Mouse (Mus musculus) MEL (cell line): ENCODE results near the gene Ctu2. TPM values are rescaled to one million over a fixed set of nuclear protein-coding genes. Genes with fewer than 3 reads are reported as not detected.
A peak's percentile ranks its signal among the peaks of the same experiment; 100 is the strongest.

ENCODE experiments used
- DNase-seq: peaks from one replicate; pipeline ENCODE4 v3.0.0; 2011; ENCODE audit warnings: low read depth, low spot score
- H3K27ac ChIP-seq: 2 replicates; pipeline ENCODE4 v1.5.1; 2012; ENCODE audit warnings: low read depth, mild to moderate bottlenecking, control low read depth, low read length, moderate library complexity; ENCODE audit not compliant: control insufficient read depth
- H3K27me3 ChIP-seq, 2 experiments: fragments of 150-350 bp in 1 of 2; sonication (generic) in 1 of 2; 2 replicates each; pipeline ENCODE4 v1.6.1; 2012; ENCODE audit warnings: low read length in 2 of 2, mild to moderate bottlenecking in 2 of 2, improper control_type of control experiment in 1 of 2, moderate library complexity in 1 of 2; ENCODE audit not compliant: insufficient read depth in 2 of 2, control insufficient read depth in 1 of 2
- H3K36me3 ChIP-seq, 2 experiments: 2 replicates each; pipeline ENCODE4 v1.6.1; 2012 to 2014; ENCODE audit warnings: low read length in 2 of 2, improper control_type of control experiment in 1 of 2, inconsistent platforms in 1 of 2, mild to moderate bottlenecking in 1 of 2; ENCODE audit not compliant: insufficient read depth in 2 of 2, control insufficient read depth in 1 of 2
- H3K4me1 ChIP-seq, 2 experiments: fragments of 150-350 bp in 1 of 2; sonication (generic) in 1 of 2; 2 replicates each; pipeline ENCODE4 v1.6.1; 2012; ENCODE audit warnings: low read length in 2 of 2, improper control_type of control experiment in 1 of 2, mild to moderate bottlenecking in 1 of 2; ENCODE audit not compliant: insufficient read depth in 2 of 2, control insufficient read depth in 1 of 2
- H3K4me3 ChIP-seq, 2 experiments: fragments of 150-350 bp in 1 of 2; sonication (generic) in 1 of 2; 2 replicates each; pipeline ENCODE4 v1.5.1; 2012; ENCODE audit warnings: low read depth in 2 of 2, low read length in 2 of 2, mild to moderate bottlenecking in 2 of 2, moderate library complexity in 2 of 2, control low read depth in 1 of 2, improper control_type of control experiment in 1 of 2; ENCODE audit not compliant: control insufficient read depth in 1 of 2, insufficient read depth in 1 of 2
- H3K79me2 ChIP-seq: 2 replicates; pipeline ENCODE4 v1.6.1; 2012; ENCODE audit warnings: mild to moderate bottlenecking, low read length, moderate library complexity; ENCODE audit not compliant: control insufficient read depth, poor library complexity, insufficient read depth
- H3K9ac ChIP-seq: 2 replicates; pipeline ENCODE4 v1.6.1; 2012; ENCODE audit warnings: low read depth, mild to moderate bottlenecking, control low read depth, low read length, moderate library complexity; ENCODE audit not compliant: control insufficient read depth, poor library complexity, severe bottlenecking
- H3K9me3 ChIP-seq: fragments of 150-350 bp; sonication (generic); replicated peaks from 2 replicates; pipeline ENCODE4 v1.6.1; 2012; ENCODE audit warnings: mild to moderate bottlenecking, low read length, improper control_type of control experiment, moderate library complexity; ENCODE audit not compliant: insufficient read depth
- BHLHE40 ChIP-seq: IDR thresholded peaks from 2 replicates; pipeline ENCODE4 v1.6.1; 2012; ENCODE audit warnings: low read depth, mild to moderate bottlenecking, inconsistent platforms, low read length, improper control_type of control experiment, borderline replicate concordance
- CHD1 ChIP-seq: IDR thresholded peaks from 2 replicates; pipeline ENCODE4 v1.6.1; 2012; ENCODE audit warnings: low read depth, mild to moderate bottlenecking, inconsistent platforms, low read length, improper control_type of control experiment
- CHD2 ChIP-seq: IDR thresholded peaks from 2 replicates; pipeline ENCODE4 v1.6.1; 2011; ENCODE audit warnings: low read length, improper control_type of control experiment
- CTCF ChIP-seq, 3 experiments: IDR thresholded peaks in 2 of 3; conservative IDR thresholded peaks in 1 of 3; 2 replicates each; pipeline ENCODE4 v1.5.1; 2011 to 2012; ENCODE audit warnings: low read length in 3 of 3, low read depth in 2 of 3, mild to moderate bottlenecking in 2 of 3, improper control_type of control experiment in 1 of 3, inconsistent platforms in 1 of 3, mixed read lengths in 1 of 3, moderate library complexity in 1 of 3; ENCODE audit not compliant: control insufficient read depth in 1 of 3, insufficient read depth in 1 of 3, poor library complexity in 1 of 3, severe bottlenecking in 1 of 3
- E2F4 ChIP-seq: IDR thresholded peaks from 2 replicates; pipeline ENCODE4 v1.6.1; 2011; ENCODE audit warnings: low read depth, low read length, improper control_type of control experiment, borderline replicate concordance
- ELF1 ChIP-seq: IDR thresholded peaks from 2 replicates; pipeline ENCODE4 v1.6.1; 2014; ENCODE audit warnings: low read depth, mild to moderate bottlenecking, inconsistent platforms, low read length, improper control_type of control experiment, moderate library complexity
- HCFC1 ChIP-seq: IDR thresholded peaks from 2 replicates; pipeline ENCODE4 v1.6.1; 2012; ENCODE audit warnings: low read depth, mild to moderate bottlenecking, inconsistent platforms, low read length, improper control_type of control experiment, moderate library complexity
- JUND ChIP-seq: IDR thresholded peaks from 2 replicates; pipeline ENCODE4 v1.6.1; 2011; ENCODE audit warnings: low read depth, mild to moderate bottlenecking, improper control_type of control experiment, low read length
- KAT2A ChIP-seq: conservative IDR thresholded peaks from 2 replicates; pipeline ENCODE4 v1.6.1; 2012; ENCODE audit warnings: low read depth, low read length, improper control_type of control experiment, inconsistent platforms
- MAFK ChIP-seq: IDR thresholded peaks from 2 replicates; pipeline ENCODE4 v1.6.1; 2011; ENCODE audit warnings: low read depth, mild to moderate bottlenecking, low read length, improper control_type of control experiment, borderline replicate concordance
- MAX ChIP-seq: IDR thresholded peaks from 2 replicates; pipeline ENCODE4 v1.6.1; 2011; ENCODE audit warnings: low read length, improper control_type of control experiment
- MAZ ChIP-seq: IDR thresholded peaks from 2 replicates; pipeline ENCODE4 v1.6.1; 2012; ENCODE audit warnings: low read depth, mild to moderate bottlenecking, inconsistent platforms, low read length, improper control_type of control experiment
- MEF2A ChIP-seq: IDR thresholded peaks from 2 replicates; pipeline ENCODE4 v1.6.1; 2014; ENCODE audit warnings: low read depth, mild to moderate bottlenecking, inconsistent platforms, low read length, improper control_type of control experiment; ENCODE audit not compliant: poor library complexity, insufficient replicate concordance, severe bottlenecking; ENCODE audit errors: extremely low read depth
- MXI1 ChIP-seq: IDR thresholded peaks from 2 replicates; pipeline ENCODE4 v1.6.1; 2011; ENCODE audit warnings: mild to moderate bottlenecking, low read depth, low read length, improper control_type of control experiment
- MYC ChIP-seq: IDR thresholded peaks from 2 replicates; pipeline ENCODE4 v1.6.1; 2011; ENCODE audit warnings: low read depth, mild to moderate bottlenecking, low read length, improper control_type of control experiment, moderate library complexity
- NELFE ChIP-seq: IDR thresholded peaks from 2 replicates; pipeline ENCODE4 v1.6.1; 2011; ENCODE audit warnings: low read depth, low read length, improper control_type of control experiment
- NRF1 ChIP-seq: IDR thresholded peaks from 2 replicates; pipeline ENCODE4 v1.6.1; 2014; ENCODE audit warnings: low read depth, mild to moderate bottlenecking, inconsistent platforms, low read length, improper control_type of control experiment, moderate library complexity; ENCODE audit not compliant: poor library complexity, insufficient read depth, severe bottlenecking
- RAD21 ChIP-seq: IDR thresholded peaks from 2 replicates; pipeline ENCODE4 v1.6.1; 2011; ENCODE audit warnings: mild to moderate bottlenecking, low read depth, low read length, improper control_type of control experiment
- SIN3A ChIP-seq: IDR thresholded peaks from 2 replicates; pipeline ENCODE4 v1.6.1; 2012; ENCODE audit warnings: low read length, improper control_type of control experiment, inconsistent platforms
- SMC3 ChIP-seq: IDR thresholded peaks from 2 replicates; pipeline ENCODE4 v1.6.1; 2011; ENCODE audit warnings: low read depth, low read length, improper control_type of control experiment
- TCF12 ChIP-seq: IDR thresholded peaks from 2 replicates; pipeline ENCODE4 v1.6.1; 2014; ENCODE audit warnings: low read depth, mild to moderate bottlenecking, inconsistent platforms, low read length, improper control_type of control experiment, moderate library complexity
- USF2 ChIP-seq, 2 experiments: IDR thresholded peaks; 2 replicates each; pipeline ENCODE4 v1.6.1; 2011 to 2012; ENCODE audit warnings: improper control_type of control experiment in 2 of 2, low read length in 2 of 2, borderline replicate concordance in 1 of 2, inconsistent platforms in 1 of 2, low read depth in 1 of 2, mild to moderate bottlenecking in 1 of 2; ENCODE audit not compliant: insufficient read depth in 1 of 2
- ZC3H11A ChIP-seq: IDR thresholded peaks from 2 replicates; pipeline ENCODE4 v1.6.1; 2012; ENCODE audit warnings: low read depth, mild to moderate bottlenecking, inconsistent platforms, low read length, improper control_type of control experiment
- polyA plus RNA-seq, 2 experiments: library from polyadenylated mRNA; stranded (reverse) in 1 of 2; unstranded in 1 of 2; fragments of >175 nt in 1 of 2; fragments of >200 nt in 1 of 2; gene quantifications; 2 replicates each; pipeline versions ENCODE4 v1.2.1 to v1.2.4; 2012; ENCODE audit warnings: low replicate concordance in 2 of 2, low read depth in 1 of 2; ENCODE audit not compliant: insufficient read length in 2 of 2, insufficient read depth in 1 of 2, missing spikeins in 1 of 2
- total RNA-seq: library from RNA; depleted of rRNA; stranded (reverse); fragments of 300-350 nt; gene quantifications from 2 replicates; pipeline ENCODE4 v1.2.3, GENCODE M21; 2012

Ctu2 gene
- total and polyA plus RNA-seq, 3 experiments, result 44.0 to 57.4 TPM; not detected in 1

DNA sequence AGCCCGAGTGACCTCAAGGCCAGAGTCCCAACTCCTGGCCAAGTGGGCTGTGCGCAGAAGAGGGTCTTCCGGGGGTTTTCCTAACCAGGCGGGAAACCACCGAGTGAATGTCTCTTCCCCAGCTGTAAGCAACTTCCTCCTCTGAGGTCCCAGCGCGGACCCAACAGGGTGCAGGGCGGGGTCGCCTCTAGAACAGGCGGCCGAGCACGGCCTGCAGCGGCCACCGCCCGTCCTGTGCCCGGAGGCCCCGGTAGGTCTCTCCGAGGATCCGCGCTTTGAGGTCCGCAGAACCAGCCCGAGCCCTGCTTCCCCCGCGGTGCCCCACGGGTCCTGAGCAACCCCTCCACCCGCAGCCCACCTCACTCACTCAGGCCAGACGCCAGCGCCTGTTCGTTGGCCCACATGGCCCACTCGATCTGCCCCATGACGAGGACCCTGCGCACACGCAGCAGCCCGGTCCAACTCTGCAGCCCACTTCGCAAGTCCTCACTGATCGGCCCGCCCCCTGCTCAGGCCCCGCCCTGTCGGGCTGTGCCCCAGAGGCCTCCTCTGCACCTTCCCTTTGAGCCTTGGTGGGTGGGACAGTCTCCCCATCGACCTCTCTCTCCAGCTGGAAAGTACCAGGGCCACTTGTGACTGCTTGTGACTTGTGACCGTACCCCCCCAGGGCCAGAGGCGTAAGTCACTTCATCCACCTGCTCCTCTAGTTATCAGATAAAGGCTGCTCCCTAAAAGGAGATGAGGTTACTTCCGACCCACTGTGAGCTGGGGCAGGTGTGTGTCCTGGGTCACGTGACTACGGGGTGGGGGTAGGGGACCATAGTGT lies 43.3 kb upstream of the Ctu2 start, which contains the start of gene Cyba (continued):
- TF ChIP-seq NRF1 (peak; percentile 50; the same call in 1 of the 2 replicates), ELF1 (peak; percentile 38; the same call in 1 of the 2 replicates), HCFC1 (0 out of 2 replicates have a peak, but pooled peaks have one; percentile 5), CHD1 (no peak), CHD2 (no peak)

DNA sequence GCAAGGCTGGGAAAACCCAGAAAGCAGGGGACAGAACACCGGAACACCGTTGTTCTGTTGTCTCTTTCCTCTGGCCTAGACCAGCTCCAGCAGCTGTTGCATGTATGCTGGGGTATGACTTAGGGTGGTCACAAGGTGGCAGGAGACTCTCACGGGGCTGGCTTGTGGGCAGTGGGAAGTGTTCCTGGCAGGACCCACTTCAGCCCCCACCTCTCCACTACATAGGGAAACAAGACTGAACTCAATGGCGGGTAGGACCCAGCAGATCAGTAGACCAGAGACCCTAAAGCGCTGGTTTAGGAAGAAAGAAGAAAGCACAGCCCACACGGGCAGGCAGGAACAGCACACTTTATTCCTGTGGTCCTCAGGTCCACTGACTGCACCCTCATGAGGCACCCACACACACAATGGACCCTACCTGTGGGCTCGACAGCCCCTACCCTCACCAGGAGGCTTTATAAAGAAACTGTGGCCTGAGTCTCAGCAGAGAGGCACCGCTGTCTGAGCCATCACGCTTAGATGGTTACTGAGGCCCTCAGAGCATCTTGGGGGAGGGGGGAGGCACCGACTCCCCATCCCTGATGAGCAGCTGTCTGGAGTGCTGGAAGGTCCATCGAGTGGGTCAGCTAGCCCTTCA lies 42.6 kb upstream of the Ctu2 start:
- Histone ChIP-seq H3K27me3 (no peaks in the 10 kb centered on the region), H3K27ac (peak overlapping the region; percentile 13; the same call in 1 of the 2 replicates), H3K9me3 (no peaks in the 10 kb centered on the region), H3K4me1 (peaks cover 7 to 25% of the 10 kb centered on the region in 2 experiments; a peak in 3 of 4 replicates), H3K79me2 (peaks cover 26% of the 10 kb centered on the region), H3K9ac (no peak overlapping the region; the same call in 1 of the 2 replicates)
- TF ChIP-seq SIN3A (0 out of 2 replicates have a peak, but pooled peaks have one; percentile 13), SMC3 (peak; percentile 36; the same call in 1 of the 2 replicates), RAD21 (peak; percentile 42), E2F4 (no peak), USF2 (IDR thresholded peaks at IDR 0.05; ENCODE audit: borderline replicate concordance in 1 of 2, insufficient read depth in 1 of 2, low read depth in 1 of 2, low read length in 2 of 2) (0 out of 4 replicates have a peak, but pooled peaks of 1 of the 2 experiments have one; percentile 58), CTCF (IDR thresholded peaks at IDR 0.05 in 2 of 3, conservative IDR thresholded peaks at IDR 0.05 in 1 of 3; ENCODE audit: control insufficient read depth in 1 of 3, insufficient read depth in 1 of 3, low read depth in 2 of 3, low read length in 3 of 3, poor library complexity in 1 of 3, severe bottlenecking in 1 of 3) (peak in 2 of 3 experiments; percentile 36 to 45; a peak in 4 of 6 replicates)
- TF ChIP-seq, all 39 proteins: peak for 5
- H3K4me3 ChIP-seq, result peak overlapping the region in 1 of 2 experiments; percentile 86; a peak in 1 of 4 replicates
- peaks cover 0 to 24% of the 10 kb centered on the region in 2 experiments; a peak in 2 of 4 replicates for H3K36me3 ChIP-seq
- no peak for DNase-seq

DNA sequence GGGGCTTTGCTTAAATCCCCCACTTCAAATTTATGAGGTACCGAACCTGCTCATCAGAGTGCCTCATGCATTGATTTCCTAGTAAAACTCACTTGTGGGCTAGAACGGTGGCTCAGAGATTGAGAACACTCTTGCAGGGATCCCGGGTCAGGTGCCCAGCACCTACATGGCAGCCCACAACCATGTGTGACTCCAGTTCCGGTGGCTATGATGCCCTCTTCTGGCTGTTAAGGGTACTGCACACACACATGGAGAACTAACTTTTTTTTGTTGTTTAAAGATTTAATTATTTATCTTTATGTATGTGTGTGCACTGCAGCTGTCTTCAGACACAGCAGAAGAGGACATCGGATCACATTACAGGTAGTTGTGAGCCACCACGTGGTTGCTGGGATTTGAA lies 40.6 kb upstream of the Ctu2 start:
- Histone ChIP-seq H3K9me3 (no peaks in the 10 kb centered on the region), H3K79me2 (peaks cover 23% of the 10 kb centered on the region), H3K27ac (no peak overlapping the region), H3K36me3 (peaks cover 0 to 12% of the 10 kb centered on the region in 2 experiments; a peak in 2 of 4 replicates), H3K9ac (no peak overlapping the region), H3K4me1 (peaks cover 7 to 10% of the 10 kb centered on the region in 2 experiments; a peak in 3 of 4 replicates), H3K4me3 (no peak overlapping the region), H3K27me3 (no peaks in the 10 kb centered on the region)
- peak; percentile 53 for DNase-seq
- TF ChIP-seq BHLHE40 (no peak), MEF2A (no peak), MYC (peak; percentile 39; the same call in 1 of the 2 replicates), NELFE (no peak), SIN3A (no peak), CTCF (IDR thresholded peaks at IDR 0.05 in 2 of 3, conservative IDR thresholded peaks at IDR 0.05 in 1 of 3; ENCODE audit: control insufficient read depth in 1 of 3, insufficient read depth in 1 of 3, low read depth in 2 of 3, low read length in 3 of 3, poor library complexity in 1 of 3, severe bottlenecking in 1 of 3) (peak; percentile 43 to 77 (median 50)), MAFK (no peak), MAZ (no peak), ZC3H11A (no peak), MXI1 (no peak), JUND (no peak), TCF12 (no peak), MAX (no peak), SMC3 (peak; percentile 28), USF2 (IDR thresholded peaks at IDR 0.05; ENCODE audit: borderline replicate concordance in 1 of 2, insufficient read depth in 1 of 2, low read depth in 1 of 2, low read length in 2 of 2) (no peak), KAT2A (no peak), CHD2 (no peak), RAD21 (peak; percentile 16), E2F4 (no peak)
